In genomic region chr19:40511679-40512309, GRCm38 (mm10) we compare ENCODE assay signal across 8 mouse cellular contexts. TPM values are rescaled to one million over a fixed set of nuclear protein-coding genes. Genes with fewer than 3 reads are reported as not detected.
DNase-seq lines count a peak whose midpoint lies in the region; ATAC-seq lines count a peak whose summit lies in the region.

No protein-coding gene starts in this region.

- H3K4me2 ChIP-seq in heart, embryonic 15.5 days, result peak overlapping the region; percentile 89
- H3K4me2 ChIP-seq in liver, embryonic 15.5 days, result peak overlapping the region; percentile 81

- H3K9me3 ChIP-seq in heart, embryonic 15.5 days (replicated peaks), result no peaks in the 10 kb centered on the region
- no peaks in the 10 kb centered on the region for H3K9me3 ChIP-seq in liver, embryonic 15.5 days (replicated peaks)

- WGBS in heart, embryonic 15.5 days, result 9% methylated on average over 5 of the region's 5 CpGs
- 8% methylated on average over 5 of the region's 5 CpGs for WGBS in liver, embryonic 15.5 days (ENCODE audit: insufficient replicate concordance)

- peak; percentile 22 for DNase-seq in left cerebral cortex, postnatal 4 days
- DNase-seq in left cerebral cortex, adult 11 months (ENCODE audit: low spot score), result no peak
- peak; percentile 60 for DNase-seq in cerebellum, adult 9-11 months
- DNase-seq in spleen, postnatal 4 days (ENCODE audit: low spot score in 2 of 2), result peak; percentile 67 to 74
- DNase-seq in gastrocnemius, adult 18-20 months (ENCODE audit: low spot score), result no peak
- DNase-seq in frontal cortex, postnatal 14 days (ENCODE audit: low spot score in 2 of 2), result no peak

- H3K36me3 ChIP-seq in heart, embryonic 15.5 days, result no peaks in the 10 kb centered on the region
- no peaks in the 10 kb centered on the region for H3K36me3 ChIP-seq in liver, embryonic 15.5 days (replicated peaks)

- H3K27ac ChIP-seq in heart, embryonic 15.5 days, result peak overlapping the region; percentile 94
- peak overlapping the region; percentile 98 for H3K27ac ChIP-seq in liver, embryonic 15.5 days (replicated peaks)

- peaks cover 30% of the 10 kb centered on the region for H3K4me1 ChIP-seq in heart, embryonic 15.5 days (replicated peaks)
- peaks cover 59% of the 10 kb centered on the region for H3K4me1 ChIP-seq in liver, embryonic 15.5 days (replicated peaks)

- H3K4me3 ChIP-seq in heart, embryonic 15.5 days, result peak overlapping the region; percentile 85
- H3K4me3 ChIP-seq in liver, embryonic 15.5 days (replicated peaks), result peak overlapping the region; percentile 82

- 0 out of 2 replicates have a peak, but pooled peaks have one; percentile 5 for ATAC-seq in heart, embryonic 15.5 days (replicated peaks; ENCODE audit: insufficient number of reproducible peaks, insufficient read depth, low FRiP score, low read depth)
- peak; percentile 32 for ATAC-seq in liver, embryonic 15.5 days (ENCODE audit: insufficient read depth)

- H3K9ac ChIP-seq in heart, embryonic 15.5 days, result peak overlapping the region; percentile 92; the same call in 1 of the 2 replicates
- H3K9ac ChIP-seq in liver, embryonic 15.5 days, result peak overlapping the region; percentile 92

- intact Hi-C loops in left cerebral cortex, postnatal 4 days (cut with DNase I), result loop anchor here (5.0 kb wide), 1 partner anchor 99 kb away; no protein-coding TSS in a partner anchor

- H3K27me3 ChIP-seq in heart, embryonic 15.5 days, result no peaks in the 10 kb centered on the region
- no peaks in the 10 kb centered on the region for H3K27me3 ChIP-seq in liver, embryonic 15.5 days

RNA-seq across cellular contexts. Expression of gene Sorbs1, which starts 1.8 kb away (rescaled TPM):
- 100 to 1,000 TPM; 141 to 154 TPM for total RNA-seq in left cerebral cortex, postnatal 4 days (2021)
- 103 and 126 TPM in 2 replicates for polyA plus RNA-seq in heart, embryonic 15.5 days (2015; fragmentation: Nextera tagmentation; extraction: Ambion mirVana)
- polyA plus RNA-seq in liver, embryonic 15.5 days (2015; fragmentation: Nextera tagmentation; extraction: Ambion mirVana), result 34.9 and 36.7 TPM in 2 replicates
- 100 to 1,000 TPM; 148 to 249 TPM for total RNA-seq in gastrocnemius, adult 18-20 months (2021)

Comparison
In these comparisons a context has a peak if more than half of its experiments do, and no peak if none do; other contexts are left out.
1. DNase-seq: peak in left cerebral cortex, postnatal 4 days (single experiment), cerebellum, adult 9-11 months (single experiment) and spleen, postnatal 4 days (2 of 2); none in left cerebral cortex, adult 11 months (single experiment), gastrocnemius, adult 18-20 months (single experiment) and frontal cortex, postnatal 14 days (0 of 2).